Mouse (Mus musculus) heart, postnatal 0 days (tissue): Measurements from ENCODE around the gene Bri3.

Experiments used
- CTCF ChIP-seq: IDR thresholded peaks from 2 replicates; pipeline ENCODE4 v1.5.1; 2016; ENCODE audit warnings: antibody characterized with exemption, control low read depth, low read depth
- EP300 ChIP-seq: IDR thresholded peaks from 2 replicates; pipeline ENCODE4 v1.6.1; 2016; ENCODE audit warnings: antibody characterized with exemption, low read depth

DNA sequence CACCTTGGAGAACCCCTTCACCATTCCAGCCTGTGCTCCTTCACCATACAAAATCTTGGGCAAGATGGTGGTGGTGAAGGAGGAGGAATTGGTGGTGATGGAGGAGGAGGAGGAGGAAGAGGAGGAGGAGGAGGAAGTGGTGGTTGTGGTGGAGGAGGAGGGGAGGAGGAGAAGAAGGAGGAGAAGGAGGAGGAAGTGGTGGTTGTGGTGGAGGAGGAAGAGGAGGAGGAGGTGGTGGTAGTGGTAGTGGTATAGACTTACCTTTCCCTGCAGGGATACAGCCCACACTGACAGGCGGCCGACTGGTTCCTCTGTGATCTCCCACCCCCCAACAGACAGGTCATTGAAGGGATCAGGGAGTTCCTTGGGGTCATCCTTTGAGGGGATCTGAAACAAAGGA lies 28.2 kb upstream of the Bri3 start:
- no peak for TF ChIP-seq CTCF
- TF ChIP-seq EP300 = no peak
